Mouse (Mus musculus): ENCODE data around the gene Apoc1.

Gene Apoc1

GRCm38 (mm10) chr7:19691873-19692865, at the start of gene Apoc1:
TSS of gene Apoc1 (minus strand) at chr7:19692660.
- DNase-seq (ENCODE audit: low spot score), result no peak

- peak; percentile 76 for DNase-seq (ENCODE audit: low spot score)
Measured at GRCm38 (mm10) chr7:19741329-19742031, 49.0 kb upstream of the Apoc1 start.

DNA sequence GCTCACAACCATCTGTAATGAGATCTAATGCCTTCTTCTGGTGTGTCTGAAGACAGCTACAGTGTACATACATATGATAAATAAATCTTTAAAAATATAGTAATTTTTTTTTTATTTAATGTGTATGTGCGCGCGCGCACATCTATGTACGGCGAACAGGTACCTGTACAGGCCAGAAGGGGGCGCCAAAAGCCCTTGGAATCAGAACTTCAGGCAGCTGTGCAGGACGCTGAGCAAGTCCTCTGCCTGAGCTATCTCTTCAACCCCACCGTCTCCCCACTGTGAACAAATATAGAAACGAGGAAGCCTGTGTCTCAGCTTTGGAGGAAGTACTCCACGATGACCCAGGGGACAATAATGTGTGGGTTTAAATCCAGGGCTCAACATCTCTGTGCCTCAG, 47.8 kb upstream of the Apoc1 start:
- DNase-seq (ENCODE audit: low spot score), result no peak

DNA sequence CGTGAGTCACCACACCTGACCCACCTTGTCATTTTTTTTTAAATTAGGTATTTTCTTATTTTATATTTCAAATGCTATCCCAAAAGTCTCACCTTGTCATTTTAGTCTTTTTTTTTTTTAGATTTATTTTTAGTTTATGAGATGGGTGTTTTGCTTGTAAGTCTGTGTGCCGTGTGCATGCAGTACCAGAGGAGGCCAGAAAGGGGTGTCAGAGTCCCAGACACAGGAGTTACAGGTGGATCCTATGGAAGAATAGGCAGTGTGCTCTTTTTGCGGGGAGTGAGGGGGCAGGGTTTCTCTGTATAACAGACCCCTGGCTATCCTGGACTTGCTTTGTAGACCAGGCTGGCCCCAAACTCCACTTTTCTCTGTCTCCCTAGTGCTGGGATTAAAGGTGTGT, 46.3 kb upstream of the Apoc1 start:
- no peak for DNase-seq (ENCODE audit: low spot score)

DNA sequence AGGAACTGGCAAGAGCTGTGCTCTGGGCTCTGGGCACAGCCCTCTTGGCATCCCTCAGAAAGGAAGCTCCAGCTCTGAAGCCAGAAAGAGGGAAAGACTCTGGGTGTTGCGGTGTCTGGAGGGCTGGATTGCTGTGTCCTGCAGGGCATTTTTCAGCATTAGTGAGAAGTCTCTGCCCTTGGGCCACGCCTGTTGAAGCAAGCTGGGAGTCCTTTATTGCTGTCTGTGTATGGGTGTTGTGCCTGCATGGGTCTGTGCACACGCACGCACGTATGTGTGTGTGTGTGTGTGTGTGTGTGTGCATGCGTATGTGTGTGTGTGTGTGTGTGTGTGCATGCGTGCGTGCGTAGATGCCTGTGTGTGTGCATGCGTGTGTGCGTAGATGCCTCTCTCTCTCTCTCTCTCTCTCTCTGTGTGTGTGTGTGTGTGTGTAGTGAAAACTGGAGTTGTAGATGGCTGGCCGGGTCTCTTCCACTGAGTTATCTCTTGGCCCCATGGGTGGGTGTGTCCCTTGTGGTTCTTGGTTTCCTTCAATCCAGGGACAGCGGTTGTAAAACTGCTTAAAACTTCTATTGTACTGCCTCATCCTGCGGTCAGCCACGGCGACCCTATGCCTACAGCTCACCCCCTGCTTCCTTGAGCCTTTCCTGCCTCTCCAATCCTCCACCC, 44.1 kb upstream of the Apoc1 start:
- DNase-seq (ENCODE audit: low spot score), result no peak

DNA sequence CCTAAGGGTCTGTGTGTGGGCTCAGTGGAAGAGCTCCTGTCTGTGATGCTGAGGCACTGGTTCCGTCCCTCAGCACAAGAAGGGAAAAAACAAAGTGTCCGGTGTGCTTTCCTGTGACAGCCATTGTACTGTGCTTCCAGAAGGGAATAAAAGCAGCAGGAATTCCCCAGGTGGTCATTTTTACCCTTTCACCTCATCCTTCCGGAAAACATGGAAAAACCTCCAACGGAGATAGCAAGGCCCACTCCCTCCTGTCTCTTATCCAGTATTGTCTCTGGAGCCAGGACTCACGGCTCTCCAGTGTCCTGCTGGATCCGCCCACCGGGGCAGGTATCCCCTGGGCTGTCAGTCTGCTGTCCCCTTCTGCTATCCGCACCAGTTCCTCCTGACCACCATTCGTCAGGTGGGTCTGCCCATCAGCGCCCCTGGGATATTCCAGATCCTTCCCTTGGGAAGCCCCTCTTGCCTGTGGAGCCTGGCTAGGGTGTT, 41.8 kb upstream of the Apoc1 start:
- DNase-seq (ENCODE audit: low spot score), result no peak

GRCm38 (mm10) chr7:19726541-19726940, 34.1 kb upstream of the Apoc1 start:
- no peak for DNase-seq (ENCODE audit: low spot score)

DNA sequence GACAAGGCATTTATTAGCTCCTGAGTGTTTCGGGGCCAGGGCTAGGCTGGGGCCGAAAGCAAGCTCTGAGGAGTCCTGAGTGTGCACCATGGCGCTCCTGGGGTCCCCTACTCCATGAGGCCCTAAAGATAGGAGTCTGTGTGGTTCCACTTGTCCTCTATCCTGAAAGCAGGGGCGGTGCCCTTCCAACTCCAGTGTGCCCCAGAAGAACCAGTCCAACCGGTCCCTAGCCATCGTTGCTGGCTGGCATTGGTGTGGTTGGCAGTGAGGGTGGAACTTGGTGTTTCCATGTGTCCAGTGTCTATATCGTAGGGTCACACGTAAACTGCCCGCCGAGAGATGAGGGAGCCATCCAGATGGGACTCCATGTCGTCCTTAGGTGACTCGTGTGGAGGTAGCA, 31.7 kb upstream of the Apoc1 start:
- DNase-seq (ENCODE audit: low spot score), result no peak

DNA sequence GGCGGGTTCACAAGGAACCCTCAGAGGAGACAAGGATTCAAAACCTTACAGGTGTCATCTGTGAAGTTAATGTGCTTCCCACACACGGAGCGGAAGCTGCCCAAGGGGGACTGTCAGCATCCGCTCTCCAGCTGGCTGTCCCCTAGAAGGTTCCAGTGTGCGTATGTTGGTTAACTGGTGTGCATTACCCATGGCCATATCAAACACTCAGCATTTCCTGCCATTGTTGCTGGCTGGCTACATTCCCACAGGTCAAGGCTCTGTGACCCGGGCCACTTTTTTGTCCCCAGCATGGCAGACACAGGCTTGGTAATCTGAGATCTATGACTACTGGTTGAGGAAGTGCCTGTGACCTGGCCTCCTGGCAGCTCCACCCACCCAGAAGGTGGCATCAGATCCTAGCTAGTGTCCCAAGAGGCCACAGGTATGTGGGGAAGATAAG, 30.3 kb upstream of the Apoc1 start:
- peak; percentile 28 for DNase-seq (ENCODE audit: low spot score)

DNA sequence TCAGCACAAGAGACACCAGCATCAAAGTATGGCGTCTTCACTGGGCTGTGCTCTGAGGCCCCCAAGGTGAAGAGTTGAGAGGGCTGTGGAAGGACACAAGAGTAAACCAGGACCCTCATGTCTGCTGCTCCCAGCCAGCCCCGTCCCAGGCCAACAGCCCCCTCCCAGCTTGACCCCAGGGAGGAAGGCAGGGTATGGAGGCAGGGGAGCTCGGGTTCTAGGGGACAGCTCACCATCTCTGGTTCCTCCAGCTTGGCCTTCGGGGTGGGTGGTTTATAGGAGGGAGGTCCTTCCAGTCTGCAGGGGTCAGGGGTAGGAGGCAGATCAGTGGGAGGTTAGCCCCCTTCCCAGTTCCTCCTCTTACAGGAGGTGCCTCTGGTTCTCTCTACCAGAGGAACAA, 26.7 kb upstream of the Apoc1 start:
- no peak for DNase-seq (ENCODE audit: low spot score)

DNA sequence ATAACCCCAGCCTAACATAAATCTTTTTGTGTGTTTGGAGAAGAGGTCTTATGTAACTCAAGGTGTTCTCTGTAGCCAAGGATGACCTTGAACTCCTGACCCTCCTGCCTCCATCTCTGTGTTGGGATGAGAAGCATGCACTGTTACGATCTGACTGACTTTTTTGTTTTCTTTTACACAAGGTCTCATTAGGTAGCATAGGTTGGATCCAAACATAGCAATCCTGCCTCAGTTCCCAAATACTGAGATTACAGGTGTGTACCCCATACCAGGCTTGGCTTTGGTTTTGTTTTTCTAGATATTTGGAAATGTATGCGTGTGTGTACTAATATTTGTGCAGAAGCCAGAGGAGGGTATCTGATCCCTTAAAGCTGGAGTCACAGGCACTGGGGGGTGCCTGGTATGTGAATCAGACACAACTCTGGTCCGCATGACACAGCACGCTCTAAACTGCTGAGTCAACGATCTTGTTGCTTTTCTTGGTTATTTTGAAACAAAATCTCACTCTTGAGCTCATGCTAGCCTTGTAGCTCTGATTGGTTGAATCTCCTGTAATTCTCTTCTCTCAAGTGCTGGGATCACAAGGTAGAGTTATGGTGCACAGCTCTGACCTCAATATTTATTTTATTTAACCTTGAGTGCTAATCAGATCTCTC, 26.0 kb upstream of the Apoc1 start:
- no peak for DNase-seq (ENCODE audit: low spot score)

DNA sequence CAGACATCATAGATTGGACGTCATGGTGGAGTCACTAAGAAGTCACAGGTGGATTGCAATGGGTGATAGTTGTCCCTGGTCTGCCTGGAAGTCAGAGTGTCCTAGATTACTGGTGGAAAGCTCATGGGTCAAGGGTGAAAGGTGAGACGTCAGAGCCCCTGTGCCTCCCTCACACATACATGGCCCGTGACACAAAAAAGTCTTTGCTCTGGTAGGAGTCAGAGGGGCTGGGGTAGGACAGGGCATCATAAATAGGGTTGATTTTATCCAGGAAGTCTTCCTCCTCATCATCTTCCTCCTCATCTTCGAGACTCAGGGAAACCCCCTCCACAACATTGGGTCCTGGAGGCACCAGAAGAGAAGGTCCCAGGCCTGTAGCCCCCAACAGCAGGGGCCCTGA, 24.9 kb upstream of the Apoc1 start:
- DNase-seq (ENCODE audit: low spot score), result no peak

DNA sequence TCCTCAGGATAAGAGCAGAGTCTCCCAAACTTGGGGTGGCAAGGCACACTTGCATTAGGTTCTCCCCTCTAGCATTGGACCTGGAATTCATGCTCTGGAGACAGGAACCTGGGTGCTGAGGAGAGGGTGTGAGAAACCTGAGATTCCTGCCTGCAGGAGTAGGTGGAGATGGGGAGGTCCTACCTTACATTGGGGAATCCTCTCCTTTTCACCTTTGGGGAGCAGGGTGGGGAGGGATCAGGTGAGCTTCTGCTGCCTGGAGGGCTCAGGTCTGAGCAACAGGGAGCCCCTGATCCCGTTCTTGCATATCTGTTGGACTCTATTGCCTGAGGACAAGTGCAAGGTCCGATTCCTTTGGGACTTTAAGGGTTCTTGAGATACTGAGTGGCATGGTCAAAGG, 24.4 kb upstream of the Apoc1 start:
- DNase-seq (ENCODE audit: low spot score), result no peak

DNA sequence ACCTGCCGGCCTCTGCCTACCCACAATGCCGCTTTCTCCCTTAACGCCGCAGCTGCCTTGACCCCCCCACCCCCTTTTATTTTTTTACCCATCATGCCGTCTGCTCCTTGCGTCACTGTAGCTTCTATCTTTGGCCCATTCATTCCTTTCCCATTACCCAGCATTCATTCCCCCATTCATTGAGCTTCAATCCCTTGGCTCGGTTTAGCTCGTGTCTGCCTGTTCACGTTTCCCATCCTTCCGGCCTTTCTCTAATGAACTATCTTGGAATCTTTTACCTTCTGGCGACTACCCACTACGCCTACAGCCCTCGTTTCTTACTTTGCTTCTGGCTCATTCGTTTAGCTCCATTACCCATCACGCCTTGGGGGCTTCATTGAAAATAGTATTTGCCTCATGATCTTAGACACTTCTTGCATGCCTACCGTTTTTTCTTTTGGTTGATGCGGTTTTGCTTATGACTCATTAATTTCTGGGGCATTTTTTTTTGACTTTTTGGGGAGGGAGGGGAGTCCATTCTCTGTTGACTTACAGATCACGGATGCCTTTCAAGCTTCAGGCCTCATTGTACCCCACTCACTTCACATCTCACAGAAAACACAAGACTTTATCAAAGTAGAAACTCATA, 23.7 kb upstream of the Apoc1 start:
- DNase-seq (ENCODE audit: low spot score), result no peak

GRCm38 (mm10) chr7:19715239-19716054, 23.0 kb upstream of the Apoc1 start, which contains the start of gene Tomm40:
TSS of gene Tomm40 (minus strand) at chr7:19715438.
- peak; percentile 100 for DNase-seq (ENCODE audit: low spot score)

DNA sequence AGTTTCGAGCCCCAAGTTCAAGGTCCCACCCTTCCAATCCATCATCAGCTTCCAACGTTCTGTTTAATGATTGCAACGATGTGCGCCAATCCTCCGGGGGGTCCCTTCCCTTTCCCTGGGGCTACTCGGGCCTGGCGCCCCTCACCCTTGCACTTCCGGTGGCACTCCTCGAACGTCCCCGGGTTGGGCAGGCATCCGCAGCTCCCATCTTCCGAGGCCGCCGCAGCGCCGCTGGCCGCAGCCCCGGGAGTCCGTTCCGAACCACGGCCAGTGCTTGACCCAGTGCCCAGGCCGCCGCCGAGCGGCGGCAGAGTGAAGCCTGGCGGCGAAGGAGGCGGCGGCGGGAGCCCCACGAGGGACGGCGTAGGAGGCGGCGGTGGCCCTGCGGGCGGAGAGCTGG, 22.4 kb upstream of the Apoc1 start:
- peak; percentile 30 for DNase-seq (ENCODE audit: low spot score)

- DNase-seq (ENCODE audit: low spot score), result no peak
Measured at GRCm38 (mm10) chr7:19713598-19713997, 21.1 kb upstream of the Apoc1 start.

GRCm38 (mm10) chr7:19713196-19713595, 20.7 kb upstream of the Apoc1 start:
- no peak for DNase-seq (ENCODE audit: low spot score)

GRCm38 (mm10) chr7:19712414-19712813, 20.0 kb upstream of the Apoc1 start:
- DNase-seq (ENCODE audit: low spot score), result peak; percentile 42

- DNase-seq (ENCODE audit: low spot score), result no peak
Measured at GRCm38 (mm10) chr7:19710650-19711049, 18.2 kb upstream of the Apoc1 start.

Measured in embryo, embryonic 10 days (tissue).